Mouse (Mus musculus) liver, embryonic 14.5 days (tissue): ENCODE data around the gene Ero1lb.

Experiments used
- CTCF ChIP-seq: IDR thresholded peaks from 2 replicates; pipeline ENCODE4 v1.5.1; 2016; ENCODE audit warnings: antibody characterized with exemption, low read depth, control low read depth
- EP300 ChIP-seq: IDR thresholded peaks from 2 replicates; pipeline ENCODE4 v1.6.1; 2016; ENCODE audit warnings: antibody characterized with exemption, low read depth

DNA sequence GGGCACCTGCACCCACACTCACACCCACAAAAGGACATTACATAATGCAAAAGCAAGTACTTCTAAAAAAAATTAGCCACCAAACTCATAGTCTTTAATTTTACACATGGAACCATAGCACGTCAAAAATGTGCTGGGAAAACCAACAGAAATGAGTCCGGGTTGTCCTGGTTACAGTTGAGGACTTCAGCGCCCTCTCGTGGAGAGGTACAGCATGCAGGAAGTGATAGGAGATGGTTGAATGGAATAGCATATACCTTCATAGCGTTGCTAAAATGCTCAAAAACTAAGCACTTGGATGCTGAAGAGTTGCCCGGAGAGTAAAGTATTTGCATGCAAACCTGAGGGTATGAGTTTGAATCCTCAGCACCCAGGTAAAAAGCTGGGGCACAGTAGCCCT lies 27.7 kb upstream of the Ero1lb start:
- TF ChIP-seq CTCF (peak; percentile 61), EP300 (no peak)
